Mouse (Mus musculus): ENCODE measurements around the gene Jakmip3.

GRCm38 (mm10) chr7:139101826-139102225 is 161.3 kb downstream of the Jakmip3 start:
- TF ChIP-seq POLR2A (IDR thresholded peaks at IDR 0.05; ENCODE audit: control insufficient read depth, extremely low read depth, insufficient read depth, low read length, poor library complexity) (no peak), CTCF (IDR thresholded peaks at IDR 0.05; ENCODE audit: borderline replicate concordance, control insufficient read depth, extremely low read depth, insufficient read depth, low read length, poor library complexity) (no peak)

Measured in thymus, adult 2 months (tissue).